Mouse (Mus musculus): ENCODE measurements around the gene Pwp1.
"Not testable (repeated sequence)": the region's sequence is repeated elsewhere in the genome, so short reads cannot be mapped to it uniquely, and the experiment has no call there.

Pwp1 gene

GRCm38 (mm10) chr10:85829085-85829853, at the start of gene Pwp1:
Gene Pwp1, plus strand, starts transcription at chr10:85829494.
- peak; percentile 61 to 64 for DNase-seq

GRCm38 (mm10) chr10:85822143-85822696, 7.1 kb upstream of the Pwp1 start:
- not testable (repeated sequence) for DNase-seq

- not testable (repeated sequence) for DNase-seq
Measured at GRCm38 (mm10) chr10:85823752-85824151, 5.5 kb upstream of the Pwp1 start.

GRCm38 (mm10) chr10:85828722-85829084, 591 bp upstream of the Pwp1 start:
- DNase-seq: not testable (repeated sequence)

GRCm38 (mm10) chr10:85846105-85846862, 17.0 kb downstream of the Pwp1 start:
- no peak for DNase-seq

- peak; percentile 97 for DNase-seq
Measured at GRCm38 (mm10) chr10:85871698-85872478, 42.6 kb downstream of the Pwp1 start.

- no peak for DNase-seq
Measured at GRCm38 (mm10) chr10:85872479-85872773, 43.1 kb downstream of the Pwp1 start.

- no peak for DNase-seq
Measured at GRCm38 (mm10) chr10:85873861-85874544, 44.7 kb downstream of the Pwp1 start.

GRCm38 (mm10) chr10:85875812-85876211, 46.5 kb downstream of the Pwp1 start:
- no peak for DNase-seq

GRCm38 (mm10) chr10:85879886-85880486, 50.7 kb downstream of the Pwp1 start:
- DNase-seq: no peak

GRCm38 (mm10) chr10:85916498-85917309, 87.4 kb downstream of the Pwp1 start, which contains the start of gene Prdm4:
Gene Prdm4, minus strand, starts transcription at chr10:85917142.
- DNase-seq: peak; percentile 98 to 99

- peak; percentile 15 to 38 for DNase-seq
Measured at GRCm38 (mm10) chr10:85927676-85928445, 98.6 kb downstream of the Pwp1 start, which contains the start of gene Ascl4. Gene Ascl4, plus strand, starts transcription at chr10:85927681.

- peak; percentile 90 to 92 for DNase-seq
Measured at GRCm38 (mm10) chr10:85928499-85929207, 99.4 kb downstream of the Pwp1 start.

- DNase-seq: peak; percentile 22 to 52
Measured at GRCm38 (mm10) chr10:85929208-85929591, 99.9 kb downstream of the Pwp1 start.

- no peak for DNase-seq
Measured at GRCm38 (mm10) chr10:85929962-85930361, 100.7 kb downstream of the Pwp1 start.

GRCm38 (mm10) chr10:85936280-85936965, 107.1 kb downstream of the Pwp1 start:
- no peak for DNase-seq
